Mouse (Mus musculus) heart, postnatal 0 days (tissue): ENCODE results near the gene Gm20903. TPM values are rescaled to one million over a fixed set of nuclear protein-coding genes. Genes with fewer than 3 reads are reported as not detected.
"Not testable (repeated sequence)": the region's sequence is repeated elsewhere in the genome, so short reads cannot be mapped to it uniquely, and the experiment has no call there.

ENCODE experiments used
- ATAC-seq: fragments of 200-750 bp; cut with Nextera tagmentation; 2 replicates; pipeline ENCODE4 v1.8.0; 2017; ENCODE audit warnings: low read depth, moderate number of reproducible peaks, moderate library complexity; ENCODE audit not compliant: insufficient read depth
- DNase-seq: peaks from one replicate; pipeline ENCODE4 v3.0.0-alpha.2; 2016; ENCODE audit warnings: low spot score
- H3K27ac ChIP-seq: fragments of 300-500 bp; sonication (generic); 2 replicates; pipeline ENCODE4 v1.5.1; 2014; ENCODE audit warnings: low read depth, mild to moderate bottlenecking
- H3K27me3 ChIP-seq: fragments of 300-500 bp; sonication (generic); 2 replicates; pipeline ENCODE4 v1.6.1; 2014; ENCODE audit warnings: low read length, mixed read lengths; ENCODE audit not compliant: control insufficient read depth, insufficient read depth
- H3K36me3 ChIP-seq: fragments of 300-500 bp; sonication (generic); replicated peaks from 2 replicates; pipeline ENCODE4 v1.6.1; 2014; ENCODE audit warnings: low read length, mixed read lengths; ENCODE audit not compliant: control insufficient read depth, insufficient read depth
- H3K4me1 ChIP-seq: fragments of 300-500 bp; sonication (generic); 2 replicates; pipeline ENCODE4 v1.6.1; 2014; ENCODE audit warnings: antibody characterized with exemption; ENCODE audit not compliant: control insufficient read depth, insufficient read depth
- H3K4me2 ChIP-seq: fragments of 300-500 bp; sonication (generic); 2 replicates; pipeline ENCODE4 v1.6.1; 2014; ENCODE audit warnings: low read depth, mild to moderate bottlenecking, low read length, moderate library complexity
- H3K4me3 ChIP-seq: fragments of 300-500 bp; sonication (generic); 2 replicates; pipeline ENCODE4 v1.5.1; 2014; ENCODE audit warnings: low read depth, low read length
- H3K9ac ChIP-seq: fragments of 300-500 bp; sonication (generic); replicated peaks from 2 replicates; pipeline ENCODE4 v1.6.1; 2014; ENCODE audit warnings: low read depth, low read length, mixed read lengths
- H3K9me3 ChIP-seq: fragments of 300-500 bp; sonication (generic); replicated peaks from 2 replicates; pipeline ENCODE4 v1.6.1; 2016; ENCODE audit warnings: low read length; ENCODE audit not compliant: control insufficient read depth
- WGBS: fragments of 180-500 bp; shearing (Covaris S2); extraction: QIAGEN DNeasy Blood & Tissue Kit; methylation state at CpG from one replicate; pipeline ENCODE4 v1.1.7; 2014; 5-methylcytosine and 5-hydroxymethylcytosine counted together
- polyA plus RNA-seq: library from polyadenylated mRNA; unstranded; fragments of >200 nt; fragmentation: Nextera tagmentation; extraction: Ambion mirVana; gene quantifications from 2 replicates; pipeline ENCODE4 v1.2.1, GENCODE M21; 2015
- total RNA-seq: library from RNA; depleted of rRNA; stranded (reverse); fragments of >200 nt; gene quantifications from 2 replicates; pipeline ENCODE4 v1.2.3, GENCODE M21; 2014; ENCODE audit warnings: low replicate concordance; rRNA removed

Gene Gm20903
- total RNA-seq (not detected in 2 replicates), polyA plus RNA-seq (not detected in 2 replicates)

DNA sequence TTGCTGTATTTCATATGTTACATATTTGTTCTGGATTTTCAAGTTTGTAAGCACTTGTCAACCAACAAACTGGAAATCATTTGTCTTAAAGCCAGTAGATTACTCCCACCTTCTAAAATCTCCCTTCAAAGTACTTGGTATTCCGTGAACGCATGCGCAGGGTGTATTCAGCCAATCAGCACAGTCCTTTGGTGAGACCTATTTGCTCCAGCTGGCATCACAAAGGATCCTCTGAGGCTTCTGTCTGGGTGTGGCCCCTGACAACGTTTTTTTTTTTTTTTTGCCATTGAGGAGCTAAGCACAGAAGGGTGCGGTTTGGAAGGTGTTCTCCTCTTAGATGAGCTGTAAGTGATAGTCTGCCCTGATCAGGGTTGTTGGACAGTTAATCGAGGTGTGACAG, at the start of gene Gm20903:
Gm20903 (plus strand) TSS at position 301 of the 400 bp plus-strand sequence.
- not testable (repeated sequence) for DNase-seq, H3K27ac ChIP-seq, H3K9ac ChIP-seq, H3K4me1 ChIP-seq, H3K27me3 ChIP-seq, H3K4me2 ChIP-seq, H3K36me3 ChIP-seq, H3K4me3 ChIP-seq, ATAC-seq, H3K9me3 ChIP-seq
- WGBS, result no CpG with 5 or more reads among the region's 6 CpGs
